13 mouse cellular contexts compared by ENCODE assay signal in genomic region chr1:62859556-62860300, GRCm38 (mm10).
DNase-seq lines count a peak whose midpoint lies in the region; ATAC-seq and TF ChIP-seq lines count a peak whose summit lies in the region.
"Had no signal": no experiment of that assay in that cellular context is flagged by ENCODE, and none has a peak within 500 bp of the region (broad histone marks: within the 10 kb centered on the region; RNA-seq: fewer than 3 reads in every experiment).

No protein-coding gene starts in this region.

- ATAC-seq in heart, embryonic 15.5 days (replicated peaks; ENCODE audit: insufficient number of reproducible peaks, insufficient read depth, low FRiP score, low read depth), result peak; percentile 85
- 0 out of 2 replicates have a peak, but pooled peaks have one; percentile 23 for ATAC-seq in embryonic facial prominence, embryonic 11.5 days (replicated peaks; ENCODE audit: insufficient number of reproducible peaks, low FRiP score, low TSS enrichment, low read depth)
- peak; percentile 51; the same call in 1 of the 2 replicates for ATAC-seq in limb, embryonic 13.5 days (ENCODE audit: low FRiP score, low read depth)
- ATAC-seq in midbrain, embryonic 14.5 days (ENCODE audit: low FRiP score, low TSS enrichment), result no peak
- ATAC-seq: CD4-positive, CD25-positive, alpha-beta regulatory T cell, adult 4 months had no signal

- no peak for DNase-seq in heart, adult 2 months
- DNase-seq in Muller cell, postnatal 12 days (ENCODE audit: inconsistent ontology term), result peak; percentile 86
- peak; percentile 67 for DNase-seq in embryonic facial prominence, embryonic 11.5 days (ENCODE audit: low spot score)
- no peak for DNase-seq in right cerebral cortex, postnatal 14 days
- DNase-seq in midbrain, embryonic 14.5 days, result no peak
- DNase-seq in T-cell, adult 2 months (ENCODE audit: low spot score), result no peak
- DNase-seq: adrenal gland, postnatal 36 days; cerebellum, adult 11-12 months; kidney, postnatal 4 days had no signal

- no peak for TF ChIP-seq EP300 in heart, adult 2 months (IDR thresholded peaks at IDR 0.05; ENCODE audit: insufficient read depth, low read depth, low read length)

- no peak overlapping the region for H3K4me2 ChIP-seq in heart, embryonic 15.5 days
- H3K4me2 ChIP-seq in embryonic facial prominence, embryonic 11.5 days (ENCODE audit: low read depth, low read length), result no peak overlapping the region
- H3K4me2 ChIP-seq in limb, embryonic 13.5 days (replicated peaks), result no peak overlapping the region
- no peak overlapping the region for H3K4me2 ChIP-seq in midbrain, embryonic 14.5 days (ENCODE audit: low read length)

- H3K27ac ChIP-seq in heart, embryonic 15.5 days, result peak overlapping the region; percentile 71
- no peak overlapping the region for H3K27ac ChIP-seq in heart, adult 2 months
- no peak overlapping the region for H3K27ac ChIP-seq in embryonic facial prominence, embryonic 11.5 days (replicated peaks; ENCODE audit: low read depth, low read length)
- peak overlapping the region; percentile 33; the same call in 1 of the 2 replicates for H3K27ac ChIP-seq in limb, embryonic 13.5 days
- no peak overlapping the region for H3K27ac ChIP-seq in midbrain, embryonic 14.5 days (replicated peaks; ENCODE audit: low read depth, low read length)
- H3K27ac ChIP-seq: midbrain, embryonic 10.5 days had no signal

- H3K27me3 ChIP-seq in heart, embryonic 15.5 days, result no peaks in the 10 kb centered on the region
- H3K27me3 ChIP-seq in heart, adult 2 months (ENCODE audit: control insufficient read depth, insufficient read depth, low read length), result no peaks in the 10 kb centered on the region; the same call in 1 of the 2 replicates
- H3K27me3 ChIP-seq in embryonic facial prominence, embryonic 11.5 days (ENCODE audit: control insufficient read depth, insufficient read depth, low read length), result no peaks in the 10 kb centered on the region
- H3K27me3 ChIP-seq in limb, embryonic 13.5 days, result no peaks in the 10 kb centered on the region
- no peaks in the 10 kb centered on the region for H3K27me3 ChIP-seq in midbrain, embryonic 14.5 days (ENCODE audit: control insufficient read depth, insufficient read depth, low read length)

- H3K4me1 ChIP-seq in heart, embryonic 15.5 days (replicated peaks), result peaks cover 25% of the 10 kb centered on the region
- H3K4me1 ChIP-seq in heart, adult 2 months (ENCODE audit: control insufficient read depth, insufficient read depth, low read length), result no peaks in the 10 kb centered on the region
- peaks cover 3% of the 10 kb centered on the region for H3K4me1 ChIP-seq in embryonic facial prominence, embryonic 11.5 days (ENCODE audit: control insufficient read depth, insufficient read depth, low read length)
- peaks cover 28% of the 10 kb centered on the region for H3K4me1 ChIP-seq in limb, embryonic 13.5 days
- H3K4me1 ChIP-seq in midbrain, embryonic 14.5 days (ENCODE audit: control insufficient read depth, insufficient read depth, low read length), result 0 out of 2 replicates have a peak, but pooled peaks cover 8% of the 10 kb centered on the region

- intact Hi-C loops in heart, adult 2 months (cut with DNase I), result no loop called here

- H3K79me2 ChIP-seq in heart, adult 2 months (replicated peaks; ENCODE audit: control insufficient read depth, insufficient read depth, low read length), result no peaks in the 10 kb centered on the region

- H3K4me3 ChIP-seq in heart, embryonic 15.5 days, result no peak overlapping the region
- H3K4me3 ChIP-seq in heart, adult 2 months, result no peak overlapping the region
- no peak overlapping the region for H3K4me3 ChIP-seq in embryonic facial prominence, embryonic 11.5 days (ENCODE audit: low read depth, low read length)
- no peak overlapping the region for H3K4me3 ChIP-seq in limb, embryonic 13.5 days
- no peak overlapping the region for H3K4me3 ChIP-seq in midbrain, embryonic 14.5 days (replicated peaks; ENCODE audit: low read depth, low read length)
- H3K4me3 ChIP-seq: midbrain, embryonic 10.5 days had no signal

- no peaks in the 10 kb centered on the region for H3K9me3 ChIP-seq in heart, embryonic 15.5 days (replicated peaks)
- H3K9me3 ChIP-seq in embryonic facial prominence, embryonic 11.5 days (replicated peaks; ENCODE audit: control insufficient read depth, low read length), result no peaks in the 10 kb centered on the region
- H3K9me3 ChIP-seq in limb, embryonic 13.5 days, result no peaks in the 10 kb centered on the region
- no peaks in the 10 kb centered on the region for H3K9me3 ChIP-seq in midbrain, embryonic 14.5 days (ENCODE audit: control insufficient read depth, low read length)

- no peak overlapping the region for H3K9ac ChIP-seq in heart, embryonic 15.5 days
- no peak overlapping the region for H3K9ac ChIP-seq in heart, adult 2 months (ENCODE audit: low read depth, low read length)
- H3K9ac ChIP-seq in embryonic facial prominence, embryonic 11.5 days (replicated peaks; ENCODE audit: low read length), result no peak overlapping the region
- H3K9ac ChIP-seq in limb, embryonic 13.5 days, result no peak overlapping the region
- H3K9ac ChIP-seq in midbrain, embryonic 14.5 days (replicated peaks; ENCODE audit: low read length), result no peak overlapping the region

- H3K36me3 ChIP-seq in heart, embryonic 15.5 days, result no peaks in the 10 kb centered on the region
- no peaks in the 10 kb centered on the region for H3K36me3 ChIP-seq in heart, adult 2 months (ENCODE audit: control insufficient read depth, insufficient read depth, low read length)
- H3K36me3 ChIP-seq in embryonic facial prominence, embryonic 11.5 days (replicated peaks; ENCODE audit: control insufficient read depth, insufficient read depth, low read depth, low read length), result no peaks in the 10 kb centered on the region; the same call in 1 of the 2 replicates
- no peaks in the 10 kb centered on the region for H3K36me3 ChIP-seq in limb, embryonic 13.5 days
- H3K36me3 ChIP-seq in midbrain, embryonic 14.5 days (ENCODE audit: control insufficient read depth, insufficient read depth, low read length), result no peaks in the 10 kb centered on the region
- H3K36me3 ChIP-seq: midbrain, embryonic 10.5 days had no signal

- no peak for TF ChIP-seq CTCF in heart, adult 2 months (IDR thresholded peaks at IDR 0.05)

- 49% methylated on average over 9 of the region's 9 CpGs for WGBS in heart, embryonic 15.5 days
- WGBS in heart, adult 2 months, result 43% methylated on average over 9 of the region's 9 CpGs
- 56% methylated on average over 9 of the region's 9 CpGs for WGBS in embryonic facial prominence, embryonic 11.5 days
- 34% methylated on average over 9 of the region's 9 CpGs for WGBS in limb, embryonic 13.5 days
- 75% methylated on average over 9 of the region's 9 CpGs for WGBS in midbrain, embryonic 14.5 days

- TF ChIP-seq POLR2A in heart, adult 2 months (IDR thresholded peaks at IDR 0.05; ENCODE audit: insufficient read depth, low read depth, low read length), result no peak

Comparison
In these comparisons a context has a peak if more than half of its experiments do, and no peak if none do; other contexts are left out.
1. H3K27ac ChIP-seq: peak in heart, embryonic 15.5 days (single experiment) and limb, embryonic 13.5 days (single experiment); none in heart, adult 2 months (single experiment), embryonic facial prominence, embryonic 11.5 days (single experiment) and midbrain, embryonic 14.5 days (single experiment).
2. DNase-seq: peak in Muller cell, postnatal 12 days (single experiment) and embryonic facial prominence, embryonic 11.5 days (single experiment); none in heart, adult 2 months (0 of 2), right cerebral cortex, postnatal 14 days (single experiment), midbrain, embryonic 14.5 days (single experiment) and T-cell, adult 2 months (single experiment).